In genomic region chr11:113664279-113664678, GRCm38 (mm10) we compare ENCODE assay signal across 1 mouse cellular context.
TF ChIP-seq lines count a peak whose summit lies in the region.

No protein-coding gene starts in this region.

TF ChIP-seq in MEL, 35 proteins besides CTCF, POLR2A, EP300 and RAD21:
- TF ChIP-seq POLR2AphosphoS2 (IDR thresholded peaks at IDR 0.05; ENCODE audit: low read length) (0 out of 2 replicates have a peak, but pooled peaks have one; percentile 0), MYC (IDR thresholded peaks at IDR 0.05; ENCODE audit: low read depth, low read length) (no peak)
